Mouse (Mus musculus): ENCODE results near the gene Hpcal1.

- TF ChIP-seq HCFC1 (IDR thresholded peaks at IDR 0.05; ENCODE audit: borderline replicate concordance, insufficient read depth, low read length) (no peak), ZNF384 (IDR thresholded peaks at IDR 0.05; ENCODE audit: low read depth, low read length) (no peak), ZC3H11A (IDR thresholded peaks at IDR 0.05; ENCODE audit: borderline replicate concordance, low read depth, low read length) (no peak), MAFK (IDR thresholded peaks at IDR 0.05; ENCODE audit: insufficient read depth, low read depth, low read length) (no peak), CHD2 (IDR thresholded peaks at IDR 0.05; ENCODE audit: low read depth, low read length) (no peak)
Measured at GRCm38 (mm10) chr12:17738473-17738872, 47.8 kb downstream of the Hpcal1 start.

Data from ES-E14 (cell line).